Mouse (Mus musculus): Measurements from ENCODE around the gene Adamts3.

DNA sequence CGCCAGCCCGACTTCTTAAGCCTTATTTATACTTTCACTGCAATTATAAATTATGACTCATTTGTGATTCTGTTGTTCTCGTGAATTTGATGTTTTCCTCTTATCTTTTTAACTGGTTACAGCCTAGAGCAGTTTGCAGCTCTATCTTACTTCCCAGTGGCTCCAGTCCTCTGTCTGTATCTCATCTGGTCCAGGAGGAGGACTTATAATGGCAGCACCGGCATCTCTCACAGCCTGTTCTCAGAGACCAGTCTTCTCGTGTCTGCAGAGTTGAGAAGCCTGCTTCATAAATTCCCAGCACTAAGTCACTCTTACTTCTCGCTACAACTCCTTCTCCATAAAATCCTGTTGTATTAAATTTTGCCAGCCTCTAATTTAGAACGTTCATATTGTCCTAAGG lies 12.4 kb upstream of the Adamts3 start:
- TF ChIP-seq CTCF (IDR thresholded peaks at IDR 0.05; ENCODE audit: insufficient read depth, low read length): no peak
- TF ChIP-seq POLR2A (IDR thresholded peaks at IDR 0.05; ENCODE audit: borderline replicate concordance, extremely low read depth, low read depth, low read length): no peak
